Mouse (Mus musculus): ENCODE measurements around the gene Pxdc1.

The Pxdc1 gene

GRCm38 (mm10) chr13:34602757-34603156 is 50.5 kb downstream of the Pxdc1 start:
- intact Hi-C loops (cut with DNase I), result no loop called here

- intact Hi-C loops (cut with DNase I), result no loop called here
Measured at GRCm38 (mm10) chr13:34596797-34597196, 56.5 kb downstream of the Pxdc1 start.

Data from adrenal gland (tissue).